Mouse (Mus musculus): ENCODE measurements around the gene Herc4.

DNA sequence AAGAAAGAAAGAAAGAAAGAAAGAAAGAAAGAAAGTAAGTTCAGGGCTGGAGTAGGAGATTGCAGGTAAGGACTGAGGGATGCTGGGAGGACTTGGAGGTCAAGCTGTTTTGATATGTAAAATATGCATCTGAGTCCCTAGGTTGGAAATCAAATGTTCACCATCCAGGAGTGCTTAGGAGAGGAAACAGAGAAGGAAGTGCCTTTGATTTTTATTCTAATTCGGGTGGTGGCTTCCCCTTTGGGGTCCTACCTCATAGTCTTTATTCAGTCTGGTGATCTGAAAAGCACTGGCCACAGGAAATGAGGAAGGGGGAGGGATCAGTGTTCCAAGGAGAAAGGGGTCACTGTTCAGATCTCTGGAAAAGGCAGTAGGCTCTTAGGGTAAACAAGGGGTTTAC is 116.9 kb downstream of the Herc4 start:
- TF ChIP-seq POLR2A (IDR thresholded peaks at IDR 0.05; ENCODE audit: control insufficient read depth, low read depth, low read length) (no peak), CTCF (IDR thresholded peaks at IDR 0.05; ENCODE audit: control insufficient read depth, insufficient read depth, insufficient replicate concordance, low read depth, low read length) (no peak)
